8 mouse cellular contexts compared by ENCODE assay signal in the genomic region with DNA sequence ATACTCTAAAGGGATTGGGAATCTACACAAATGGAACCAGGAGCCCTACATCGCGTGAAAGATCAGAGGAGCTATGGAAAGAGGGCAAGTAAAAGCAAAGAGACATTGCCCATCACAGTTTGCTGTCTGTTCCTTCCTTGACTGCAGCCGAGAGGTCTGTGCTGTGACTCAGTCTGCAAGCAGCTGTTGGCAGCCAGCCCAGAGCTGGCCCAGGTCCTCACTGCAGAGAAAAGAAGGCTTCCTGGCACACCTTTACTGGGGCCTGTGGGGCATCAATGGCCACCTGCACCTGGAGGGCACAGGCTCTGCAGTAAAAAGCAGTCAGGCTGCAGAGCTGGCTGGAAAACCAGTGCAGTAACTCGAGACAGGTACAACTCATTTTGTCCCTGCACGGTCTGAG.
A peak's percentile ranks its signal among the peaks of the same experiment; 100 is the strongest.
DNase-seq lines count a peak whose midpoint lies in the region; ATAC-seq and TF ChIP-seq lines count a peak whose summit lies in the region.

No protein-coding gene starts in this region.

- no peak overlapping the region for H3K4me2 ChIP-seq in stomach, embryonic 15.5 days
- H3K4me2 ChIP-seq in forebrain, postnatal 0 days (ENCODE audit: low read depth), result no peak overlapping the region

- WGBS in stomach, embryonic 15.5 days, result 55% methylated on average over 5 of the region's 5 CpGs
- 63% methylated on average over 5 of the region's 5 CpGs for WGBS in forebrain, postnatal 0 days
- 91% methylated on average over 5 of the region's 5 CpGs for WGBS in forebrain, embryonic 10.5 days

- peak; percentile 38; the same call in 1 of the 2 replicates for ATAC-seq in frontal cortex, adult (ENCODE audit: low TSS enrichment)
- peak; percentile 80 for ATAC-seq in stomach, embryonic 15.5 days (ENCODE audit: insufficient read depth, low FRiP score, low read depth)
- ATAC-seq in forebrain, postnatal 0 days, result no peak

- no peak overlapping the region for H3K4me3 ChIP-seq in left cerebral cortex, adult 2 months
- no peak overlapping the region for H3K4me3 ChIP-seq in stomach, embryonic 15.5 days (replicated peaks)
- no peak overlapping the region for H3K4me3 ChIP-seq in forebrain, postnatal 0 days (ENCODE audit: low read depth, low read length)
- no peak overlapping the region for H3K4me3 ChIP-seq in forebrain, embryonic 10.5 days

- intact Hi-C loops in left cerebral cortex, adult 2 months (cut with DNase I), result no loop called here

- H3K9me3 ChIP-seq in stomach, embryonic 15.5 days, result no peaks in the 10 kb centered on the region
- H3K9me3 ChIP-seq in forebrain, postnatal 0 days (ENCODE audit: low read length), result no peaks in the 10 kb centered on the region
- no peaks in the 10 kb centered on the region for H3K9me3 ChIP-seq in forebrain, embryonic 10.5 days

- H3K27ac ChIP-seq in left cerebral cortex, adult 2 months, result peak overlapping the region; percentile 53; the same call in 1 of the 2 replicates
- no peak overlapping the region for H3K27ac ChIP-seq in stomach, embryonic 15.5 days
- H3K27ac ChIP-seq in forebrain, postnatal 0 days (ENCODE audit: low read depth, low read length), result no peak overlapping the region
- H3K27ac ChIP-seq in forebrain, embryonic 10.5 days, result no peak overlapping the region

- no peak for DNase-seq in frontal cortex, postnatal 10 days (ENCODE audit: low spot score in 2 of 2)
- DNase-seq in adrenal gland, adult 2 months, result peak; percentile 84
- DNase-seq in gastrocnemius, postnatal 10 days, result peak; percentile 22
- peak; percentile 32 to 57 for DNase-seq in left cerebral cortex, adult 2 months (ENCODE audit: extremely low spot score in 1 of 2, low spot score in 2 of 2)
- no peak for DNase-seq in forebrain, postnatal 0 days
- no peak for DNase-seq in forebrain, embryonic 10.5 days (ENCODE audit: extremely low spot score, low spot score)

- H3K9ac ChIP-seq in stomach, embryonic 15.5 days, result no peak overlapping the region
- H3K9ac ChIP-seq in forebrain, postnatal 0 days, result no peak overlapping the region

- no peaks in the 10 kb centered on the region for H3K4me1 ChIP-seq in stomach, embryonic 15.5 days
- no peaks in the 10 kb centered on the region for H3K4me1 ChIP-seq in forebrain, postnatal 0 days (ENCODE audit: insufficient read depth)
- no peaks in the 10 kb centered on the region for H3K4me1 ChIP-seq in forebrain, embryonic 10.5 days

- no peaks in the 10 kb centered on the region for H3K36me3 ChIP-seq in stomach, embryonic 15.5 days
- no peaks in the 10 kb centered on the region for H3K36me3 ChIP-seq in forebrain, postnatal 0 days (ENCODE audit: insufficient read depth)
- no peaks in the 10 kb centered on the region for H3K36me3 ChIP-seq in forebrain, embryonic 10.5 days (replicated peaks)

- TF ChIP-seq CTCF in left cerebral cortex, adult 2 months (IDR thresholded peaks at IDR 0.05), result no peak
- TF ChIP-seq CTCF in forebrain, postnatal 0 days (IDR thresholded peaks at IDR 0.05; ENCODE audit: low read depth), result no peak

- H3K27me3 ChIP-seq in stomach, embryonic 15.5 days (replicated peaks), result no peaks in the 10 kb centered on the region
- no peaks in the 10 kb centered on the region for H3K27me3 ChIP-seq in forebrain, postnatal 0 days (ENCODE audit: insufficient read depth, low read length)
- H3K27me3 ChIP-seq in forebrain, embryonic 10.5 days (ENCODE audit: poor library complexity, severe bottlenecking), result no peaks in the 10 kb centered on the region

Comparison
In these comparisons a context has a peak if more than half of its experiments do, and no peak if none do; other contexts are left out.
1. DNase-seq: peak in adrenal gland, adult 2 months (single experiment), gastrocnemius, postnatal 10 days (single experiment) and left cerebral cortex, adult 2 months (2 of 2); none in frontal cortex, postnatal 10 days (0 of 2), forebrain, postnatal 0 days (single experiment) and forebrain, embryonic 10.5 days (single experiment).